Mouse (Mus musculus) midbrain, embryonic 13.5 days (tissue): ENCODE results near the gene Pithd1. TPM values are rescaled to one million over a fixed set of nuclear protein-coding genes. Genes with fewer than 3 reads are reported as not detected.

Experiments
- ATAC-seq: fragments of 200-750 bp; cut with Nextera tagmentation; 2 replicates; pipeline ENCODE4 v1.8.0; 2017; ENCODE audit warnings: mild to moderate bottlenecking, moderate TSS enrichment, moderate library complexity
- H3K27ac ChIP-seq: fragments of 300-500 bp; sonication (generic); 2 replicates; pipeline ENCODE4 v1.5.1; 2015; ENCODE audit warnings: inconsistent platforms, mild to moderate bottlenecking, moderate library complexity
- H3K27me3 ChIP-seq: fragments of 300-500 bp; sonication (generic); 2 replicates; pipeline ENCODE4 v1.6.1; 2015; ENCODE audit warnings: mild to moderate bottlenecking, inconsistent platforms
- H3K36me3 ChIP-seq: fragments of 300-500 bp; sonication (generic); 2 replicates; pipeline ENCODE4 v1.6.1; 2015; ENCODE audit warnings: mild to moderate bottlenecking, inconsistent platforms
- H3K4me1 ChIP-seq: fragments of 300-500 bp; sonication (generic); replicated peaks from 2 replicates; pipeline ENCODE4 v1.6.1; 2015; ENCODE audit warnings: inconsistent platforms
- H3K4me2 ChIP-seq: fragments of 300-500 bp; sonication (generic); replicated peaks from 2 replicates; pipeline ENCODE4 v1.6.1; 2015; ENCODE audit warnings: moderate library complexity, mild to moderate bottlenecking, inconsistent platforms
- H3K4me3 ChIP-seq: fragments of 300-500 bp; sonication (generic); replicated peaks from 2 replicates; pipeline ENCODE4 v1.5.1; 2015; ENCODE audit warnings: mild to moderate bottlenecking, inconsistent platforms
- H3K9ac ChIP-seq: fragments of 300-500 bp; sonication (generic); replicated peaks from 2 replicates; pipeline ENCODE4 v1.6.1; 2015; ENCODE audit warnings: mild to moderate bottlenecking, inconsistent platforms
- H3K9me3 ChIP-seq: fragments of 300-500 bp; sonication (generic); 2 replicates; pipeline ENCODE4 v1.6.1; 2016; ENCODE audit warnings: mild to moderate bottlenecking, inconsistent platforms
- WGBS: fragments of 180-500 bp; shearing (Covaris S2); methylation state at CpG from one replicate; pipeline ENCODE4 v1.1.7; 2015; 5-methylcytosine and 5-hydroxymethylcytosine counted together
- polyA plus RNA-seq: library from polyadenylated mRNA; unstranded; fragments of >200 nt; fragmentation: Nextera tagmentation; extraction: Ambion mirVana; gene quantifications from 2 replicates; pipeline ENCODE4 v1.2.1, GENCODE M21; 2015

The Pithd1 gene
- polyA plus RNA-seq, 1 experiment from 2014 or later: 55.0 TPM

DNA sequence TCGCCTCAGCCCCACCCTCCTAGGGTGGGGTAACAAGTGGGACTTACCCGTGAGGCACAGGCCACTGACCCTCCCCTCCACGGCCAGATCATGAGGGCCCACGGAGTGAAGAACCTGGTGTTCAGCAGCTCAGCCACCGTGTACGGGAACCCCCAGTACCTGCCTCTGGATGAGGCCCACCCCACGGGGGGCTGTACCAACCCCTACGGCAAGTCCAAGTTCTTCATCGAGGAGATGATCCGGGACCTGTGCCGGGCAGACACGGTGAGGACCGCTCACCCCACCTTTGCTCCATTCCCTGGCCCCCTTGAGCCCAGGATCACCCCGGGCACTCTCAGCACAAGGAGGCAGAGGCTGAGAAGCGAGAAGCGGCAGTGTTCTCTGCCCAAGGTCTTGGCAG lies 20.8 kb downstream of the Pithd1 start:
- Histone ChIP-seq H3K4me3 (no peak overlapping the region), H3K4me1 (peaks cover 28% of the 10 kb centered on the region), H3K9me3 (no peaks in the 10 kb centered on the region), H3K27me3 (peaks cover 5% of the 10 kb centered on the region; the same call in 1 of the 2 replicates), H3K36me3 (peaks cover 65% of the 10 kb centered on the region), H3K4me2 (no peak overlapping the region), H3K9ac (peak overlapping the region; percentile 41; the same call in 1 of the 2 replicates), H3K27ac (no peak overlapping the region)
- no peak for ATAC-seq
- WGBS: 91% methylated on average over 16 of the region's 16 CpGs

DNA sequence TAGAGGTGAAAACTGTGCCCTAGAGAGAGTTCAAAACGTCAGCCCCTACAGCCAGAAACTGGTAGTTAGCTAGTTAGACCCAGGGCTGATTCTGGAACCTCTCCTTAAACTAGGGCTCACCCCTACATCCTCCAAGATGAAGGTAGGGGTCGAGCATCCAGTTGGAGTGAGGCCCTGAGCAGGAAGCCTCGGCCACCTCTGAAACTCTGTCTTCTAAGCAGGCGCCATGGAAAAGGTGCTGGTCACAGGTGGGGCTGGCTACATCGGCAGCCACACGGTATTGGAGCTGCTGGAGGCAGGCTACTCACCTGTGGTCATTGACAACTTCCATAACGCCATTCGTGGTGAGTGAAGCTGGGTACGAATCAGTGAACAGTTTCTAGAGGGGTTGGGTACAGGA lies 22.0 kb downstream of the Pithd1 start:
- Histone ChIP-seq H3K27me3 (peaks cover 5% of the 10 kb centered on the region; the same call in 1 of the 2 replicates), H3K9me3 (no peaks in the 10 kb centered on the region), H3K4me3 (peak overlapping the region; percentile 78), H3K27ac (no peak overlapping the region), H3K36me3 (peaks cover 61% of the 10 kb centered on the region), H3K9ac (no peak overlapping the region), H3K4me1 (peaks cover 20% of the 10 kb centered on the region), H3K4me2 (0 out of 2 replicates have a peak overlapping the region, but pooled peaks have one; percentile 8)
- WGBS: 87% methylated on average over 9 of the region's 9 CpGs
- no peak for ATAC-seq

DNA sequence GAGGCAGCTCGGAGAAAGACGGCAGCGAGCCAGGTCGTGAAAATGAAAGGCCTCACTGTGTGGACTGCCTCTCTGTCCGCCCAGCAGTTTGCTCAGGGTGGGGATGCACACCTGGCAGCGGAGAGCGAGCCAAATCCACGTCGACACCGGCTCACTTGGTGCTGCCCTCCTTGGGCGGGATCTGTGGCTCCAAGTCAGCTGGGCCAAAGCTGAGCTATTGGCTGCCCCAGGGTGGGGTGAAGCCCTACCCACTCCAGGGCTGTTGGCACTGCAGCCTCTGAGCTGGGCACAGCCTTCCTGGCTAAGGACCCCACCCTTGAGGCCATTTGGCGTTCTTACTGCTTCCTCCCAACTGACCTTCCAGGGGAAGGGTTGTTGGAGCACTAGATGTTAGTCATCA lies 22.6 kb downstream of the Pithd1 start:
- H3K4me2 ChIP-seq: peak overlapping the region; percentile 93
- H3K9ac ChIP-seq: peak overlapping the region; percentile 86
- H3K4me3 ChIP-seq: peak overlapping the region; percentile 78
- H3K9me3 ChIP-seq: no peaks in the 10 kb centered on the region
- no peak overlapping the region for H3K27ac ChIP-seq
- H3K27me3 ChIP-seq: peaks cover 5% of the 10 kb centered on the region; the same call in 1 of the 2 replicates
- 0 out of 2 replicates have a peak, but pooled peaks have one; percentile 0 for ATAC-seq
- peaks cover 61% of the 10 kb centered on the region for H3K36me3 ChIP-seq
- 7% methylated on average over 12 of the region's 12 CpGs for WGBS
- peaks cover 20% of the 10 kb centered on the region for H3K4me1 ChIP-seq

DNA sequence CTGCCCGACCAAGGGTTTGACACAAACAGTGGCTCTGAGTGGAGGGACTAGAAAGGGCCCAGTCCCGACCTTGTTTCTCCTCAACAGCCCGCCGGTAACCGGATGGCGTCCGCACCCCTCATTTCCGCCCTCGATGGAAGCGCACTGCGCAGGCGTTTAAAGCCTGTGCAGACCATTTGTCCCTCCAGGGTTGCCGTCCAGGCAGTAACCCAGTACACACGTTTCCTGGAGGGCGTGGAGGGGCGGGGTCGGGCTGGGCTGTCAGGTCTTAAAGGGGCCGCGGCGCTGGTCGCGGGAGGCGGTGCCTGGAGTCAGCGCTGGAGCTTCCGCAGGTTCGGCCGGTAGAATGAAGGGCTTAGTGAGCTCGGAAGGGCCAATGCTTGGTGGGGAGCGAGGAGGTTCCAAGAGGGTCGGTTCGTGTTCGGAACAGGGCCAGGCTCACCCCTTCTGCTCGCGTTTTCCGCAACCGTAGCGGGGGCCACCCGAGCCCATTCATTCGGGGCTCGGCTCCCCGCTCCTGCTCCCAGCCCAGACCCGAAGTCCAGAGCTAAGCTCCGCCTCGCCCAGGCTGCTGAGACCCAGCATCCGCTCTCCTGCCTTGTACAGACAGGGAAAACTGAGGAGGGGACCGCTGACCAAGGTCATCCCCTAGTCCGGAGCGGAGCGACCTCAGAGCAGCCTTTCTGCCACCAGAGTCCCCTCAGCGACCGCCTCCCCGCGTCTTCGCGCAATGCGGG lies 23.4 kb downstream of the Pithd1 start, which contains the start of gene Gale:
Gene Gale, plus strand, starts transcription at position 271 of the 737 bp plus-strand sequence.
- H3K4me2 ChIP-seq: peak within 1 kb of the TSS; percentile 93
- peak within 1 kb of the TSS; percentile 78 for H3K4me3 ChIP-seq
- ATAC-seq: peak; percentile 94
- peak within 1 kb of the TSS; percentile 86 for H3K9ac ChIP-seq
- H3K4me1 ChIP-seq: peaks cover 20% of the 10 kb centered on the region
- peaks cover 61% of the 10 kb centered on the region for H3K36me3 ChIP-seq
- H3K27ac ChIP-seq: peak within 1 kb of the TSS; percentile 89
- no peaks in the 10 kb centered on the region for H3K9me3 ChIP-seq
- under 1% methylated on average over 53 of the region's 56 CpGs for WGBS
- H3K27me3 ChIP-seq: peaks cover 5% of the 10 kb centered on the region; the same call in 1 of the 2 replicates

DNA sequence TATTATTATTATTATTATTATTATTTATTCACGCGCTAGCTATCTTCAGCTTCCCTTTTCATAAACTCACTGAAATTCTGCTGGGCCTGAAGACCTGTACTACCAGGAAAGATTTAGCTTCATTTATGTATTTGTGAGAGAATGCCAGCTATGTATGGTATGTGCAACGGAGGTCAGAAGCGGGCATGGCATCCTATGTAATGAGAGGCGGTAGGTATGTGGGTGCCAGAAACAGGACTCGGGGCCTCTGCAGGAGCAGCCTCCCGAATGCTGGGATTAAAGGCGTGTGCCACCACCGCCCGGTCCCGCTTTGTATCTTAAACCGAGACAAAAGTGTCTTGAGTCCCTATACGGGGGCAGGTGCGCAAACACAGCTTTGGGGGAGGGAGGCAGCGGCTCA lies 24.1 kb downstream of the Pithd1 start:
- H3K9me3 ChIP-seq: no peaks in the 10 kb centered on the region
- 6% methylated on average over 15 of the region's 15 CpGs for WGBS
- H3K27ac ChIP-seq: peak overlapping the region; percentile 89
- peaks cover 61% of the 10 kb centered on the region for H3K36me3 ChIP-seq
- H3K27me3 ChIP-seq: peaks cover 5% of the 10 kb centered on the region; the same call in 1 of the 2 replicates
- peak overlapping the region; percentile 93 for H3K4me2 ChIP-seq
- H3K9ac ChIP-seq: peak overlapping the region; percentile 86
- peak; percentile 6; the same call in 1 of the 2 replicates for ATAC-seq
- H3K4me3 ChIP-seq: peak overlapping the region; percentile 78
- H3K4me1 ChIP-seq: peaks cover 20% of the 10 kb centered on the region

DNA sequence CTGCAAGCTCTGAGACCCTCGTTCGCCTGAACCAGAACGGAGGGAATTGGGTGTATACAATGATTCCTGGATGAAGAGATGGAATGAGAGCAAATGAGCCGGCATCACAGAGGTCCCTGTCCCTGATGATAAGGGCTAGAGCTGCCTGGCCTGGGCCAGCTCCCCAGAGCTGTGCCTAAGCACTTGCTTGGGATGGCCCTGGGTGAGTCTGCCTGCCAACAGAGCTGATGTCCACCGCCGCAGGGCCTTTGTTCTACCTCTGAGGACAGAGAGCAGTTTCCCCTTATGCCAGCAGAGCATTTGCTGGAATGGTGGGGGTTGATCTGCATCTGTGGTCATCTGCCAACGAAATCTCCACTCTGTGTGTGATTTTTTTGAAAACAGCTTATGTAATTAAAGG lies 24.9 kb downstream of the Pithd1 start:
- Histone ChIP-seq H3K4me3 (no peak overlapping the region), H3K36me3 (peaks cover 61% of the 10 kb centered on the region), H3K4me1 (peaks cover 20% of the 10 kb centered on the region), H3K27me3 (peaks cover 5% of the 10 kb centered on the region; the same call in 1 of the 2 replicates), H3K9me3 (no peaks in the 10 kb centered on the region), H3K27ac (no peak overlapping the region), H3K9ac (no peak overlapping the region), H3K4me2 (no peak overlapping the region)
- 88% methylated on average over 7 of the region's 7 CpGs for WGBS
- ATAC-seq: no peak

DNA sequence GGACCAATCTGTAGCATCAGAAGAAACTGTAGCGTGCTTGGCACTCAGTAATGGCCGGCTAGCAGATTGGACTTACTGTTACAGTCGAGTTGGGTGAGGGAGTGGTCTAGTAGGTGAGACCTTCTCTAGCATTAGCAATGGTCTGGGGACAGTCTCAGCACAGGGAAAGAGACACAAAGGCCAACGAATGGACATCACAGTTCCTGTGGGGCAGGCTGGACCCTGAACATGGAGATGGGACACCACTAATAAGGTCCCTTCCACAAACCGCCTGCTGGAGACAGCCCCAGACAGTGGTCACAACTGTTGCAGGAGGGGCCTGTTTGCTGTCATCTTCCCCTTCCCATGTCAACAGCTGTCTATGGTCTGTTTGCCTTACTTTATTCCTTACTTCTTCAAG lies 25.4 kb downstream of the Pithd1 start:
- WGBS: 92% methylated on average over 5 of the region's 5 CpGs
- no peak for ATAC-seq

DNA sequence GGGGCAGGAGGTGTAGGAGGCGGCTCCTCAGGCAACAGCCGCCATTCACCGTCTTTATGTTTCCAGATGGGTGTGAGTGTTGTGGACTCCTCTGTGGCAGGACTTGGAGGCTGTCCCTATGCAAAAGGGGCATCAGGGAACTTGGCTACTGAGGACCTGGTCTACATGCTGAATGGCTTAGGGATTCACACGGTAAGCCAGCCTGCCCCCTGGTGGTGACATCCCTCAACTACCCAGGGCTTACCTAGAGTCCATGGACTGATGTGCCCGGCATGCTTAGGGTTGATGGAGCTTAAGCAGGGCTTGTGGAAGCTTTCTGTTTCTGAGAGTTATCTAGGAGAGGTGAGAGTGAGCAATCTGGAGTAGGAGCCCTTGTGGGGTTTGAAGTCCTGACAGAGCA lies 26.3 kb downstream of the Pithd1 start:
- H3K36me3 ChIP-seq: peaks cover 54% of the 10 kb centered on the region
- H3K4me3 ChIP-seq: no peak overlapping the region
- 22% methylated on average over 5 of the region's 5 CpGs for WGBS
- H3K4me2 ChIP-seq: no peak overlapping the region
- peaks cover 5% of the 10 kb centered on the region; the same call in 1 of the 2 replicates for H3K27me3 ChIP-seq
- no peaks in the 10 kb centered on the region for H3K9me3 ChIP-seq
- no peak overlapping the region for H3K27ac ChIP-seq
- H3K9ac ChIP-seq: no peak overlapping the region
- no peak for ATAC-seq
- peaks cover 20% of the 10 kb centered on the region for H3K4me1 ChIP-seq

More for the DNA sequence above, 25.4 kb downstream of the Pithd1 start:
- no peak overlapping the region for H3K9ac ChIP-seq
- H3K36me3 ChIP-seq: peaks cover 56% of the 10 kb centered on the region
- no peak overlapping the region for H3K4me2 ChIP-seq
- H3K27me3 ChIP-seq: peaks cover 5% of the 10 kb centered on the region; the same call in 1 of the 2 replicates
- peaks cover 20% of the 10 kb centered on the region for H3K4me1 ChIP-seq
- no peak overlapping the region for H3K4me3 ChIP-seq
- H3K9me3 ChIP-seq: no peaks in the 10 kb centered on the region
- no peak overlapping the region for H3K27ac ChIP-seq

DNA sequence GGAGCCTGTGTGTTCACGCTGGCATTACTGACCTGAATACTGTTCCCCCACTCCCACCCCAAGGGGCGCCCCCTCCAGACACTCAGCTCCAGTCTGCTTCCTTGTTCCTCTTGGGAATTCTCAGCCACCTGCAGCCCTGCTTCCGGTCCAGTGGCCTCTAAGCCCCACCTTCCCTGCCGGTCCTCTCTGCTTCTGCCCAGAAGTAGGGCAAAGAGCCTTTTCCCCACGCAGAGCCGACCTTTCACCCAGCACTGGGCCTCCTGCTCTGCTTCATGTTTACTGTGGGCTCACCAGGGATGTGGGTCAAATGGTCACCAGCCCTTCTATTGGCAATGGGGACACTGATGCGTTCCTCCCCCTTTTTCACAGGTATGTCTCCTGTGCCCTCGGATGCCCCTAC lies 28.7 kb downstream of the Pithd1 start:
- WGBS: 71% methylated on average over 8 of the region's 8 CpGs
- H3K27me3 ChIP-seq: no peaks in the 10 kb centered on the region
- peaks cover 6% of the 10 kb centered on the region for H3K4me1 ChIP-seq
- peaks cover 60% of the 10 kb centered on the region for H3K36me3 ChIP-seq
- no peaks in the 10 kb centered on the region for H3K9me3 ChIP-seq
- H3K4me3 ChIP-seq: no peak overlapping the region
- ATAC-seq: no peak
- H3K27ac ChIP-seq: no peak overlapping the region
- no peak overlapping the region for H3K9ac ChIP-seq
- no peak overlapping the region for H3K4me2 ChIP-seq

DNA sequence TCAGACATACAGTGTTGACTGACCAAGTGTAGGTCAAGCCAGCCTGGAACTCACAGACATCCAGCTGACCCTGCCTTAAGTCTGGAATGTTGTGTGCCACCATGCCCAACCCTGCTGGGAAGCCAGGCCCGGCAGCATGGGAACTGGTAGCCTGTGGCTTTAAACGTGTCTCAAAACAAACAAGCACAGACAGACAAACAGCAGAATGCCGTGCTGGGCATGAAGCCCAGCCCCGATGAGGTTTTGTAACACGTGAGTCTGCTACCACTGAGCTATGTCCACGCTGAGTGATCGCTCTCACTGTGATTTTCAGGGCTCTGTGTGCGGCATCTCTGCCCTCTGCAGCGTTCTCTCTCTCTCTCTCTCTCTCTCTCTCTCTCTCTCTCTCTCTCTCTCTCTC lies 31.2 kb downstream of the Pithd1 start:
- no peaks in the 10 kb centered on the region for H3K9me3 ChIP-seq
- H3K4me1 ChIP-seq: no peaks in the 10 kb centered on the region
- no peak for ATAC-seq
- no peaks in the 10 kb centered on the region for H3K27me3 ChIP-seq
- 88% methylated on average over 9 of the region's 9 CpGs for WGBS
- H3K27ac ChIP-seq: no peak overlapping the region
- peaks cover 70% of the 10 kb centered on the region for H3K36me3 ChIP-seq
- H3K4me2 ChIP-seq: no peak overlapping the region
- H3K4me3 ChIP-seq: no peak overlapping the region
- no peak overlapping the region for H3K9ac ChIP-seq

DNA sequence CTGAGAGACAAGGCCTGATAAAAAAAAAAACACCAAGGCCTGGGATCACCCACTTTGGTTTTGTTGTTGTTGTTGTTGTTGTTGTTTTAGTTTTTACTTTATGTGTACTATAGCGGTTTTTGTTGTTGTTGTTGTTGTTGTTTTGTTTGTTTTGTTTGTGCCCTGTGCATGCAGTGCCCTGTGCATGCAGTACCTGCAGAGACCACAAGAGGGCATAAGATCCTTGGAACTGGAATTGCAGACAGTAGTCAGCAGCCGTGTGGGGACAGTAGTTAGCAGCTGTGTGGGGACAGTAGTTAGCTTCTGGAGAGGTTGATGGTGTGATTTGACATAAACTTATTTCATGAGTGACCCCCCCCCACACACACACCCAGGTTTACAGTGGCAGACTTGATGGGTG lies 32.8 kb downstream of the Pithd1 start:
- peaks cover 60% of the 10 kb centered on the region for H3K36me3 ChIP-seq
- WGBS: 11% methylated on average over 2 of the region's 2 CpGs

DNA sequence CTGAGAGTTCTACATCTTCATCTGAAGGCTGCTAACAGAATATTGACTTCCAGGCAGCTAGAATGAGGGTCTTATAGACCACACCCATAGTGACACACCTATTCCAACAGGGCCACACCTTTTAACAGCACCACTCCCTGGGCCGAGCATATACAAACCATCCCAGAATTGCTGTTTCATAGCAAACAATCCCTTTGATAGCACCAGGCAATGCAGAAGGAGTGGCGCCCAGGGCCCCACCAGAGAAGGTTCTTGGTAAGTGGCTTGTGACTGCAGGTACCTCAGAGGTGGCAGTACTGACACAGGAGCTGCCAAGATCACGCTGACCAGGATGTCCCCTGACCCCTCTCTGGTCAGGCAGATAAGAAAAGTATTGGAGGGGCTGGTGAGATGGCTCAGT lies 33.9 kb downstream of the Pithd1 start:
- no peaks in the 10 kb centered on the region for H3K9me3 ChIP-seq
- H3K4me2 ChIP-seq: no peak overlapping the region
- H3K9ac ChIP-seq: no peak overlapping the region
- H3K4me1 ChIP-seq: peaks cover 10% of the 10 kb centered on the region; the same call in 1 of the 2 replicates
- peaks cover 50% of the 10 kb centered on the region for H3K36me3 ChIP-seq
- 93% methylated on average over 3 of the region's 3 CpGs for WGBS
- ATAC-seq: no peak
- H3K4me3 ChIP-seq: no peak overlapping the region
- H3K27ac ChIP-seq: no peak overlapping the region
- no peaks in the 10 kb centered on the region for H3K27me3 ChIP-seq

More for the DNA sequence above, 32.8 kb downstream of the Pithd1 start:
- no peak overlapping the region for H3K27ac ChIP-seq
- no peaks in the 10 kb centered on the region for H3K9me3 ChIP-seq
- H3K4me3 ChIP-seq: no peak overlapping the region
- 0 out of 2 replicates have a peak, but pooled peaks cover 4% of the 10 kb centered on the region for H3K4me1 ChIP-seq
- no peak overlapping the region for H3K9ac ChIP-seq
- H3K27me3 ChIP-seq: no peaks in the 10 kb centered on the region
- no peak overlapping the region for H3K4me2 ChIP-seq
- ATAC-seq: peak; percentile 63; the same call in 1 of the 2 replicates
